Mouse (Mus musculus) CH12.LX (cell line): ENCODE measurements around the gene Gm4553. TPM values are rescaled to one million over a fixed set of nuclear protein-coding genes. Genes with fewer than 3 reads are reported as not detected.
"Not testable (repeated sequence)": the region's sequence is repeated elsewhere in the genome, so short reads cannot be mapped to it uniquely, and the experiment has no call there.

Experiments
- DNase-seq: peaks from one replicate; pipeline ENCODE4 v3.0.0-alpha.2; 2013; ENCODE audit errors: extremely low read depth
- H3K27ac ChIP-seq: 2 replicates; pipeline ENCODE4 v1.5.1; 2012; ENCODE audit warnings: low read depth, mild to moderate bottlenecking, control low read depth, moderate library complexity; ENCODE audit not compliant: insufficient read depth
- H3K27me3 ChIP-seq: replicated peaks from 2 replicates; pipeline ENCODE3; 2012; ENCODE audit warnings: inconsistent platforms
- H3K36me3 ChIP-seq, 2 experiments: replicated peaks in 1 of 2; 2 replicates each; pipeline versions ENCODE3 to v1.6.1; 2012; ENCODE audit warnings: inconsistent platforms in 1 of 2, low read length in 1 of 2, mild to moderate bottlenecking in 1 of 2, mixed read lengths in 1 of 2, moderate library complexity in 1 of 2; ENCODE audit not compliant: control insufficient read depth in 1 of 2, insufficient read depth in 1 of 2
- H3K4me1 ChIP-seq, 2 experiments: 2 replicates each; pipeline ENCODE4 v1.6.1; 2012; ENCODE audit warnings: inconsistent platforms in 1 of 2, moderate library complexity in 1 of 2; ENCODE audit not compliant: insufficient read depth in 2 of 2, control insufficient read depth in 1 of 2
- H3K4me2 ChIP-seq: 2 replicates; pipeline ENCODE4 v1.6.1; 2012; ENCODE audit warnings: low read depth, mild to moderate bottlenecking, control low read depth; ENCODE audit not compliant: poor library complexity, insufficient read depth, severe bottlenecking
- H3K4me3 ChIP-seq, 3 experiments: fragments of 150-350 bp in 1 of 3; sonication (generic) in 1 of 3; replicated peaks in 1 of 3; 2 replicates each; pipeline versions ENCODE3 to v1.5.1; 2011 to 2012; ENCODE audit warnings: low read depth in 2 of 3, low read length in 2 of 3, mild to moderate bottlenecking in 2 of 3, moderate library complexity in 2 of 3, control low read depth in 1 of 3, improper control_type of control experiment in 1 of 3, inconsistent platforms in 1 of 3, mixed read lengths in 1 of 3; ENCODE audit not compliant: poor library complexity in 1 of 3
- H3K79me2 ChIP-seq: replicated peaks from 2 replicates; pipeline ENCODE4 v1.6.1; 2012; ENCODE audit warnings: mild to moderate bottlenecking, moderate library complexity; ENCODE audit not compliant: control insufficient read depth, poor library complexity, insufficient read depth, severe bottlenecking; ENCODE audit errors: extremely low read depth
- H3K9ac ChIP-seq: 2 replicates; pipeline ENCODE4 v1.6.1; 2012; ENCODE audit warnings: low read depth, mild to moderate bottlenecking, control low read depth, moderate library complexity; ENCODE audit not compliant: insufficient read depth
- H3K9me3 ChIP-seq: replicated peaks from 2 replicates; pipeline ENCODE3; 2012; ENCODE audit warnings: low read length, inconsistent platforms, mixed read lengths
- EP300 ChIP-seq: IDR thresholded peaks from 2 replicates; pipeline ENCODE4 v1.6.1; 2011; ENCODE audit warnings: low read length, improper control_type of control experiment
- ETS1 ChIP-seq: conservative IDR thresholded peaks from 2 replicates; pipeline ENCODE4 v1.6.1; 2012; ENCODE audit warnings: low read depth, mild to moderate bottlenecking, inconsistent platforms, low read length, improper control_type of control experiment, moderate library complexity
- GABPA ChIP-seq: IDR thresholded peaks from 2 replicates; pipeline ENCODE4 v1.6.1; 2012; ENCODE audit warnings: low read depth, low read length, improper control_type of control experiment, inconsistent platforms; ENCODE audit not compliant: insufficient replicate concordance
- KAT2A ChIP-seq: IDR thresholded peaks from 2 replicates; pipeline ENCODE4 v1.6.1; 2012; ENCODE audit warnings: low read length, improper control_type of control experiment, inconsistent platforms; ENCODE audit not compliant: insufficient replicate concordance
- MAZ ChIP-seq: IDR thresholded peaks from 2 replicates; pipeline ENCODE4 v1.6.1; 2012; ENCODE audit warnings: low read depth, mild to moderate bottlenecking, inconsistent platforms, low read length, improper control_type of control experiment, moderate library complexity
- NELFE ChIP-seq: IDR thresholded peaks from 2 replicates; pipeline ENCODE4 v1.6.1; 2011; ENCODE audit warnings: low read depth, low read length, improper control_type of control experiment
- NRF1 ChIP-seq: IDR thresholded peaks from 2 replicates; pipeline ENCODE4 v1.6.1; 2014; ENCODE audit warnings: low read depth, mild to moderate bottlenecking, inconsistent platforms, low read length, improper control_type of control experiment, moderate library complexity
- POLR2A ChIP-seq: IDR thresholded peaks from 2 replicates; pipeline ENCODE4 v1.6.1; 2011; ENCODE audit warnings: low read depth, mild to moderate bottlenecking, improper control_type of control experiment, low read length
- RAD21 ChIP-seq: IDR thresholded peaks from 2 replicates; pipeline ENCODE4 v1.6.1; 2011; ENCODE audit warnings: low read depth, mild to moderate bottlenecking, low read length, improper control_type of control experiment, moderate library complexity
- SIN3A ChIP-seq: IDR thresholded peaks from 2 replicates; pipeline ENCODE4 v1.6.1; 2012; ENCODE audit warnings: low read length, improper control_type of control experiment, inconsistent platforms
- SMC3 ChIP-seq: IDR thresholded peaks from 2 replicates; pipeline ENCODE4 v1.6.1; 2011; ENCODE audit warnings: low read depth, low read length, improper control_type of control experiment
- TBP ChIP-seq: conservative IDR thresholded peaks from 2 replicates; pipeline ENCODE4 v1.6.1; 2011; ENCODE audit warnings: low read depth, low read length, improper control_type of control experiment
- TCF12 ChIP-seq: IDR thresholded peaks from 2 replicates; pipeline ENCODE4 v1.6.1; 2014; ENCODE audit warnings: low read depth, mild to moderate bottlenecking, inconsistent platforms, low read length, improper control_type of control experiment
- UBTF ChIP-seq: IDR thresholded peaks from 2 replicates; pipeline ENCODE4 v1.6.1; 2012; ENCODE audit warnings: low read depth, mild to moderate bottlenecking, inconsistent platforms, low read length, improper control_type of control experiment, moderate library complexity
- USF1 ChIP-seq: IDR thresholded peaks from 2 replicates; pipeline ENCODE4 v1.6.1; 2014; ENCODE audit warnings: low read depth, mild to moderate bottlenecking, inconsistent platforms, low read length, improper control_type of control experiment
- USF2 ChIP-seq: conservative IDR thresholded peaks from 2 replicates; pipeline ENCODE4 v1.6.1; 2011; ENCODE audit warnings: low read depth, low read length, improper control_type of control experiment
- ZC3H11A ChIP-seq: IDR thresholded peaks from 2 replicates; pipeline ENCODE4 v1.6.1; 2012; ENCODE audit warnings: low read depth, mild to moderate bottlenecking, inconsistent platforms, low read length, improper control_type of control experiment
- ZKSCAN1 ChIP-seq: IDR thresholded peaks from 2 replicates; pipeline ENCODE4 v1.6.1; 2012; ENCODE audit warnings: low read depth, inconsistent platforms, low read length, improper control_type of control experiment, borderline replicate concordance
- ZMIZ1 ChIP-seq: IDR thresholded peaks from 2 replicates; pipeline ENCODE4 v1.6.1; 2012; ENCODE audit warnings: low read depth, mild to moderate bottlenecking, inconsistent platforms, low read length, improper control_type of control experiment
- ZNF384 ChIP-seq: IDR thresholded peaks from 2 replicates; pipeline ENCODE4 v1.6.1; 2012; ENCODE audit warnings: low read depth, low read length, improper control_type of control experiment, inconsistent platforms
- dilution Hi-C: fragments of 300-500 bp; cut with MboI; formaldehyde crosslinking; loops from 2 replicates; pipeline ENCODE4 v1.14.3; 2020; ENCODE audit warnings: low sequenced_read_pairs; ENCODE audit not compliant: extremely low pct_unique_long_range_greater_than_20kb, extremely low pct_ligation_motif_present
- in situ Hi-C: fragments of 300-500 bp; cut with MboI; formaldehyde crosslinking; loops from 3 replicates; pipeline ENCODE4 v1.14.3; 2019; ENCODE audit warnings: low sequenced_read_pairs, low pct_ligation_motif_present, low pct_unique_long_range_greater_than_20kb, mixed read lengths
- polyA plus RNA-seq: library from polyadenylated mRNA; unstranded; fragments of >175 nt; gene quantifications from 2 replicates; pipeline ENCODE4 v1.2.1, GENCODE M21; 2012; ENCODE audit warnings: low read depth; ENCODE audit not compliant: insufficient read length
- total RNA-seq, 2 experiments: library from RNA; depleted of rRNA; stranded (reverse); fragments of 300-350 nt in 1 of 2; fragments of >200 nt in 1 of 2; gene quantifications; 2 replicates each; pipeline ENCODE4 v1.2.3; 2012 to 2014

Gm4553 gene
- total and polyA plus RNA-seq, 3 experiments: not detected

GRCm38 (mm10) chr7:142140696-142141095 is 24.8 kb downstream of the Gm4553 start:
- Histone ChIP-seq H3K79me2 (no peaks in the 10 kb centered on the region), H3K27me3 (peaks cover 61% of the 10 kb centered on the region), H3K27ac (no peak overlapping the region), H3K9me3 (peaks cover 3% of the 10 kb centered on the region), H3K4me3 (no peak overlapping the region), H3K36me3 (no peaks in the 10 kb centered on the region), H3K9ac (no peak overlapping the region), H3K4me2 (no peak overlapping the region), H3K4me1 (no peaks in the 10 kb centered on the region)
- DNase-seq: no peak
- in situ Hi-C loops (no loop called here), dilution Hi-C loops (no loop called here)
- TF ChIP-seq USF2 (no peak), EP300 (no peak), USF1 (no peak), MAZ (no peak), ZKSCAN1 (no peak), TBP (no peak), ETS1 (no peak), SMC3 (no peak), TCF12 (no peak), KAT2A (no peak), ZC3H11A (no peak), POLR2A (no peak), SIN3A (no peak), RAD21 (no peak), UBTF (no peak), ZMIZ1 (no peak), GABPA (no peak), NRF1 (no peak), ZNF384 (no peak), NELFE (no peak)

- H3K4me3 ChIP-seq, H3K4me1 ChIP-seq, in situ Hi-C loops, H3K9ac ChIP-seq, DNase-seq, H3K9me3 ChIP-seq, H3K36me3 ChIP-seq, H3K79me2 ChIP-seq, H3K4me2 ChIP-seq, dilution Hi-C loops, H3K27ac ChIP-seq: not testable (repeated sequence)
- peaks cover 64% of the 10 kb centered on the region for H3K27me3 ChIP-seq
Observed at GRCm38 (mm10) chr7:142135934-142136333, 29.6 kb downstream of the Gm4553 start, which contains the start of gene Gm39115. TSS of gene Gm39115 (minus strand) at chr7:142136034.
